In the genomic region with DNA sequence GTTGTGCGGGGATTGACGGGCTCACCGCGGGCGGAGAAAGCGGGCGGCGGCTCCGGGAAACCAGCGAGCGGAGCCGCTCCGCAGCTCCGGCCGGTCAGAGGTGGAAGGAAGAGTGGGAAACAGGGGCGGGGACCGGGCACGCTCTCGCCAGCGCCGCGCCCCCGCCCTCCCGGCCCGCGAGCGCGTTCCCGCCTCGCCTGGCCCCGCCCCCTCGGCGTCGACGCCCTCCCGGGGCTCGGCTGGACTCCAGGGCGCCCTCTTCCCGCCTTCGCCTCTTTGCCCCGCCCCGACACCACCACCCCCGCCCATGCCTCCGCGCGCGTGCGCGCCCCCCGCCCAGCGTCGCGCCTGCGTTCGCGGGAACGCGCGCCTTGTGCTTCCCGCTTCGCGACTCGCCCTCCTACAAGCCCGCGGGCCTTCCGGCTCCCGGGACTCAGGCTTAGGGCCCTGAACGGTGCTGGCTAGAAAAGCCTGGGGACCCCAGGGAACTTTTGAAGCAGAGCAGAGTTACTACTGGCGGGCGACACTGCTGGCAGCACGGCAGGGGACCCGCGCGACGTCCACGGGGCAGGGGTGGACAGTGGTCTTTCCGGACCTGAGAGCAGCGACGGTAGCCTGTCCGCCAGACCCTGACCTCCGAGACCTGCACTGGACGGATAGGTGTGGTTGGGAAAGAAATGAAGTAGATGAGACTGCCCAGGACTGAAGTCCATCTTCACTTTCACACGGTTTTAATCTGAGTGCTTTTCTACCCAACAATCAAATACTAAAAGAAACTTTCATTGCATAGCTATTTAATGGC, we compare ENCODE assay signal across 7 mouse cellular contexts. TPM values are rescaled to one million over a fixed set of nuclear protein-coding genes. Genes with fewer than 3 reads are reported as not detected.
DNase-seq lines count a peak whose midpoint lies in the region; ATAC-seq and TF ChIP-seq lines count a peak whose summit lies in the region.

A gene (minus strand): TSS at position 190 of the 802 bp plus-strand sequence.

- H3K9me3 ChIP-seq in embryonic facial prominence, embryonic 10.5 days: no peaks in the 10 kb centered on the region
- no peaks in the 10 kb centered on the region for H3K9me3 ChIP-seq in intestine, postnatal 0 days (ENCODE audit: control insufficient read depth)
- no peaks in the 10 kb centered on the region for H3K9me3 ChIP-seq in midbrain, embryonic 12.5 days

- peak; percentile 85 for ATAC-seq in intestine, postnatal 0 days
- peak; percentile 92 for ATAC-seq in midbrain, embryonic 12.5 days (ENCODE audit: low FRiP score, low read depth)

- DNase-seq in adrenal gland, postnatal 10 days: peak; percentile 98
- peak; percentile 98 for DNase-seq in embryonic facial prominence, embryonic 10.5 days (ENCODE audit: low spot score)
- DNase-seq in gonadal fat pad, adult 2 months (ENCODE audit: low read depth): no peak
- DNase-seq in left cerebral cortex, postnatal 4 days: peak; percentile 96

- peaks cover 20% of the 10 kb centered on the region for H3K4me1 ChIP-seq in embryonic facial prominence, embryonic 10.5 days
- H3K4me1 ChIP-seq in intestine, postnatal 0 days (replicated peaks; ENCODE audit: control insufficient read depth, insufficient read depth, low read length): peaks cover 10% of the 10 kb centered on the region; the same call in 1 of the 2 replicates
- H3K4me1 ChIP-seq in midbrain, embryonic 12.5 days: peaks cover 7% of the 10 kb centered on the region; the same call in 1 of the 2 replicates
- peaks cover 10% of the 10 kb centered on the region; the same call in 1 of the 2 replicates for H3K4me1 ChIP-seq in small intestine, adult 2 months (ENCODE audit: control insufficient read depth, insufficient read depth, insufficient read length, low read length)

- no peaks in the 10 kb centered on the region for H3K36me3 ChIP-seq in embryonic facial prominence, embryonic 10.5 days (replicated peaks)
- H3K36me3 ChIP-seq in intestine, postnatal 0 days (ENCODE audit: control insufficient read depth, insufficient read depth): no peaks in the 10 kb centered on the region
- no peaks in the 10 kb centered on the region for H3K36me3 ChIP-seq in midbrain, embryonic 12.5 days
- H3K36me3 ChIP-seq in small intestine, adult 2 months (ENCODE audit: control insufficient read depth, insufficient read depth, low read length): no peaks in the 10 kb centered on the region

- intact Hi-C loops in left cerebral cortex, postnatal 4 days (cut with DNase I): loop anchor here (5.0 kb wide), 1 partner anchor 167 kb away; no protein-coding TSS in a partner anchor

- TF ChIP-seq POLR2A in small intestine, adult 2 months (IDR thresholded peaks at IDR 0.05; ENCODE audit: low read depth, low read length): peak; percentile 82

- H3K4me2 ChIP-seq in intestine, postnatal 0 days (replicated peaks; ENCODE audit: low read depth): peak within 1 kb of the TSS; percentile 83
- H3K4me2 ChIP-seq in midbrain, embryonic 12.5 days (replicated peaks): peak within 1 kb of the TSS; percentile 58

- TF ChIP-seq CTCF in intestine, postnatal 0 days (IDR thresholded peaks at IDR 0.05; ENCODE audit: low read depth): peak; percentile 8; the same call in 1 of the 2 replicates
- no peak for TF ChIP-seq CTCF in small intestine, adult 2 months (IDR thresholded peaks at IDR 0.05; ENCODE audit: extremely low read depth, insufficient read length, insufficient replicate concordance, low read depth, low read length)

- H3K4me3 ChIP-seq in embryonic facial prominence, embryonic 10.5 days: peak within 1 kb of the TSS; percentile 90
- H3K4me3 ChIP-seq in intestine, postnatal 0 days (ENCODE audit: low read depth, low read length): peak within 1 kb of the TSS; percentile 98
- peak within 1 kb of the TSS; percentile 82 for H3K4me3 ChIP-seq in midbrain, embryonic 12.5 days
- peak within 1 kb of the TSS; percentile 85 for H3K4me3 ChIP-seq in small intestine, adult 2 months (ENCODE audit: low read depth, low read length)

- WGBS in embryonic facial prominence, embryonic 10.5 days: under 1% methylated on average over 82 of the region's 83 CpGs
- WGBS in intestine, postnatal 0 days: under 1% methylated on average over 56 of the region's 83 CpGs
- under 1% methylated on average over 58 of the region's 83 CpGs for WGBS in midbrain, embryonic 12.5 days
- WGBS in small intestine, adult 2 months: 1% methylated on average over 79 of the region's 83 CpGs

- peak within 1 kb of the TSS; percentile 99 for H3K9ac ChIP-seq in intestine, postnatal 0 days (ENCODE audit: low read depth, low read length)
- H3K9ac ChIP-seq in midbrain, embryonic 12.5 days (replicated peaks): peak within 1 kb of the TSS; percentile 81

- H3K27ac ChIP-seq in embryonic facial prominence, embryonic 10.5 days (replicated peaks): peak within 1 kb of the TSS; percentile 92
- peak within 1 kb of the TSS; percentile 100 for H3K27ac ChIP-seq in intestine, postnatal 0 days (ENCODE audit: low read depth, low read length)
- peak within 1 kb of the TSS; percentile 89 for H3K27ac ChIP-seq in midbrain, embryonic 12.5 days (replicated peaks)
- H3K27ac ChIP-seq in small intestine, adult 2 months (ENCODE audit: insufficient read depth, low read depth, low read length): peak within 1 kb of the TSS; percentile 98

- H3K27me3 ChIP-seq in embryonic facial prominence, embryonic 10.5 days (replicated peaks; ENCODE audit: low read depth, poor library complexity, severe bottlenecking): 0 out of 2 replicates have a peak, but pooled peaks cover 3% of the 10 kb centered on the region
- H3K27me3 ChIP-seq in intestine, postnatal 0 days (replicated peaks; ENCODE audit: control insufficient read depth, insufficient read depth, low read length): no peaks in the 10 kb centered on the region
- H3K27me3 ChIP-seq in midbrain, embryonic 12.5 days: peaks cover 9% of the 10 kb centered on the region; the same call in 1 of the 2 replicates
- no peaks in the 10 kb centered on the region for H3K27me3 ChIP-seq in small intestine, adult 2 months (ENCODE audit: control insufficient read depth, insufficient read depth, low read length)

RNA-seq across cellular contexts. Expression of the gene that starts here (rescaled TPM):
- 100 to 1,000 TPM; 115 TPM for total RNA-seq in adrenal gland, postnatal 10 days (2021)
- 35.4 and 35.8 TPM in 2 replicates for polyA plus RNA-seq in embryonic facial prominence, embryonic 10.5 days (2016; fragmentation: Nextera tagmentation; extraction: Ambion mirVana)
- 66.1 and 69.6 TPM in 2 replicates for polyA plus RNA-seq in gonadal fat pad, adult 2 months (2012; rRNA removed)
- 65.1 and 67.9 TPM in 2 replicates for polyA plus RNA-seq in intestine, postnatal 0 days (2015; fragmentation: Nextera tagmentation; extraction: Ambion mirVana)
- 10 to 100 TPM; 28.9 to 29.9 TPM for total RNA-seq in left cerebral cortex, postnatal 4 days (2021)
- 22.4 and 26.3 TPM in 2 replicates for polyA plus RNA-seq in midbrain, embryonic 12.5 days (2016; fragmentation: Nextera tagmentation; extraction: Ambion mirVana)
- polyA plus RNA-seq in small intestine, adult 2 months (2012; rRNA removed): 20.1 and 45.8 TPM in 2 replicates
